Comparison of ENCODE assay signal across 23 mouse cellular contexts in the genomic region with DNA sequence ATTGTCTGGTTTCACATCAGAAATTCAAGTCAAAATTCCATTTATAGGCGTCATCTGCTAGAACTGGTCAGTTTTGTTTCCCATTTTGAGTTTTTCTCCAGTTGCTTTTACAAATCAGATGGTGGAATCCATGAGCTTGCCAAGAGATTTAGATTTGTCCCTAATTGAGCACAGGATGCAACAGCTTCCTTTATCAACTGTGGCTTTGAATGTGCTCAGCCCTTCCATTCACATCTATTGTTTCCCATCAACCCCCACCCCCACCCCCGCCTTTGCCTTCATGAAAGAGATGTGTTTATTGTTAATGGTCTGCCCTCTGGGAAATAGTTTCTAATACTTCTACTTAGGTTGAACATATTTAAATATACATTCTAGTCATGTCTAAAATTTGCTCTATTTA.
"Had no signal": no experiment of that assay in that cellular context is flagged by ENCODE, and none has a peak within 500 bp of the region (broad histone marks: within the 10 kb centered on the region; RNA-seq: fewer than 3 reads in every experiment).

No protein-coding gene starts in this region.

- ATAC-seq: intestine, postnatal 0 days; midbrain, embryonic 13.5 days; midbrain, embryonic 16.5 days had no signal

- H3K27ac ChIP-seq: kidney, embryonic 15.5 days; limb, embryonic 12.5 days; limb, embryonic 15.5 days; liver, embryonic 15.5 days; midbrain, embryonic 10.5 days; midbrain, embryonic 13.5 days; neural tube, embryonic 13.5 days; stomach, embryonic 15.5 days had no signal

- H3K9me3 ChIP-seq: kidney, embryonic 15.5 days; limb, embryonic 12.5 days; limb, embryonic 15.5 days; liver, embryonic 15.5 days; megakaryocyte, embryonic 14.5 days; midbrain, embryonic 10.5 days; midbrain, embryonic 13.5 days; neural tube, embryonic 13.5 days; stomach, embryonic 15.5 days had no signal

- H3K9ac ChIP-seq: kidney, embryonic 15.5 days; limb, embryonic 12.5 days; limb, embryonic 15.5 days; liver, embryonic 15.5 days; midbrain, embryonic 13.5 days; neural tube, embryonic 13.5 days; stomach, embryonic 15.5 days had no signal

- H3K27me3 ChIP-seq: kidney, embryonic 15.5 days; limb, embryonic 12.5 days; limb, embryonic 15.5 days; liver, embryonic 15.5 days; megakaryocyte, embryonic 14.5 days; midbrain, embryonic 13.5 days; neural tube, embryonic 13.5 days; stomach, embryonic 15.5 days had no signal

- DNase-seq: kidney, adult 2 months; kidney, postnatal 14 days; kidney, postnatal 4 days; left cerebral cortex, postnatal 4 days; lung, adult 18-20 months; lung, postnatal 14 days; right cerebral cortex, adult 18-20 months; right cerebral cortex, postnatal 14 days; right cerebral cortex, postnatal 4 days; thymus, postnatal 25 days had no signal

- H3K36me3 ChIP-seq: midbrain, embryonic 13.5 days; neural tube, embryonic 13.5 days had no signal

- H3K4me3 ChIP-seq: kidney, embryonic 15.5 days; limb, embryonic 12.5 days; limb, embryonic 15.5 days; liver, embryonic 15.5 days; megakaryocyte, embryonic 14.5 days; midbrain, embryonic 10.5 days; midbrain, embryonic 13.5 days; myocyte; neural tube, embryonic 13.5 days; stomach, embryonic 15.5 days had no signal

- H3K4me2 ChIP-seq: kidney, embryonic 15.5 days; limb, embryonic 12.5 days; limb, embryonic 15.5 days; liver, embryonic 11.5 days; liver, embryonic 15.5 days; midbrain, embryonic 13.5 days; neural tube, embryonic 13.5 days; stomach, embryonic 15.5 days had no signal

- H3K4me1 ChIP-seq: kidney, embryonic 15.5 days; limb, embryonic 12.5 days; limb, embryonic 15.5 days; liver, embryonic 15.5 days; megakaryocyte, embryonic 14.5 days; midbrain, embryonic 13.5 days; neural tube, embryonic 13.5 days; stomach, embryonic 15.5 days had no signal
